Mouse (Mus musculus) telencephalon, adult 2 months (tissue): ENCODE results near the gene Disc1.

Experiments
- DNase-seq: peaks from one replicate; pipeline ENCODE4 v3.0.0-alpha.2; 2011; ENCODE audit warnings: low read depth, low spot score

Gene Disc1

GRCm38 (mm10) chr8:125268181-125268705 lies 214.2 kb downstream of the Disc1 start:
- no peak for DNase-seq

DNA sequence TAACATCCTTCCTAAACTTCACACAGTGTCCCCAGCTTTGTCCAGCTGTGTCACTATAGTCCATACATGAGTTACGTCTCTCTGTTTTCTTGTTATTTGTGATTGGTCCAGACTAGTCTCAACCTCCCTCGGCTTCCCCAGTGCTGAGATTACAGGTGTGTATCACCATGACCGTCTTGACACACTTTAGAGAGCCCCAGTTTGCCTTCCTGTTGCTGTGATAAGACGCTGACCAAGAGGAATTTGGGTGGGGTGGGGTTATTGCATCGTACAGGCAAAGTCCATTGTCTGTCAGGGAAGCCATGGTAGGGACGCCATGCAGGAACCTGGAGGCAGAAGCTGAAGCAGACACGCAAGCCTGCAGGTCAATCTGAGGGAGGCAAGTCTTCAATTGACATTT lies 216.3 kb downstream of the Disc1 start:
- DNase-seq: no peak

DNA sequence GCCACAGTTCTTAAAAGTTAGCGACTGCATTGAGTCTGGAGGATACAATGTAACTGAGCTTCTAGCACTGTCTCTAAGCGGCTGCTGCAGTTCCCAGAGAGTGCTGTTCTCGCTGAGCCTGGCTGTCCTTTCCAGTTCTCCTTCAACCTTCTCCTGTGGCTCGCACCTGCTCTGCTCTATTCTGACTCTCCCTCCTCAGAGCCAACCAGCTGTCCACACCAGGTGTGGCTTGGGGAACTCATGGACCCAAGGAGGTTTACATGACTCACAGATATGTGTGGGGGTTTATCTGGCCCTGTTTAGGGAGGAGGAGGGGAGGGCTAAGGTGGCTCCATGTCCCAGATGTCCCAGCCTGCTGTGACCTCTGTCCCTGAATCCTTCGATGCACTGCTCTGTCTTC lies 217.4 kb downstream of the Disc1 start:
- DNase-seq: no peak

DNA sequence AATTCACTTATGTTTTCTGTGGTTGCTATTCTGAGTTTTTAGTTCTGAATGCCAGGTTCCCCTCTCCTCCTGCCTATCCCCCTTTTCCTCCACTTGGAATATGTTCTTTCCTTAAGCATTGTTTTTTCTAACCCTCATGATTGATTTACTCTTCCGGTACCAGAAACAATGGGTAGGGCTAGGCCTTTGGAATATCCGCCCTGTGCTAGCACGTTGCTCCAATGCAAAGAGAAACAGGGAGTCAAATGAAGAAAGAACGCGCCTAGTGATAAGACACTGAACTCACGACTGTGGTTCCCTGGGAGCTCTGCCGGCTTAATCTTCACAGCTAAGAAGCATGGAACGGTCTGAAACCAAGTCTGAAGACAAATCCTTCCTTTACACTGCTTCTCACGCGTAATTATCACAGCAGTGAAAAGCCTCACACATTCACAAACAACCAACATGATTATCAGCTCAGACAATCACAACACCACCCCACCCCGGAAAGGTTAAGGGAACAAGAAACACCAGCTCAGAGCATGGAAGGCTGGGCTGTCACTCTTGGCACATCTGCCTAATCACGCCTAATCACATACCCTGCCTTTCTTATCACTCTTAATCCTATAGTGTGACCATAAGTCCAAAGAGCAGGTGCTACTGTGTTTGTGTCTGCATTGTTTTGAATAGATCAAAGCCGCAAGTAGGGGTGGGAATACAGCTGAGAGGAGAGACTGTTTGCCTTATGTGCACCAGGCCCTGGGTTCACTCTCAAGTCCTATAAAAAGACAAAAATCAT lies 218.3 kb downstream of the Disc1 start:
- no peak for DNase-seq

- no peak for DNase-seq
Observed at GRCm38 (mm10) chr8:125277071-125277682, 223.2 kb downstream of the Disc1 start.

DNA sequence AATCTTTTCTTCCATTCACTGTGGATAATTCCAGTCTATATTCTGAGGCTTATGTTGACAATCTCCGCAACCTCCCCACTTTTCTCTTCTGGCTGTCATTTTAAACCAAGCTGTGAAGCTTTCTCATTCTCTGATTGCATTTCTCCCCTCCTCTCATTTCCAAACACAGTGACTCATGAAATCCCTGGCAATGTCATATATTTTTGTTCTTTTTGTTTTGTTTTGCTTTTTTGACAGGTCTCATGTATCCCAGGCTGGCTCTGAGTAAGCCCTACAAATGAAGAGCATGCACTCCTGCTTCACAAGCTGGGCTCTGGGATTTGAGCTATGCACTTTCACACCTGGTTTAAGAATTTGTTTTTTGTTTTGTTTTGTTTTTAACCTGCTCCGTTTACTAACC lies 225.2 kb downstream of the Disc1 start:
- DNase-seq: no peak

- DNase-seq: no peak
Observed at GRCm38 (mm10) chr8:125279892-125280291, 225.9 kb downstream of the Disc1 start.

GRCm38 (mm10) chr8:125282531-125282930 lies 228.5 kb downstream of the Disc1 start:
- DNase-seq: no peak

GRCm38 (mm10) chr8:125283542-125283941 lies 229.5 kb downstream of the Disc1 start:
- DNase-seq: no peak

DNA sequence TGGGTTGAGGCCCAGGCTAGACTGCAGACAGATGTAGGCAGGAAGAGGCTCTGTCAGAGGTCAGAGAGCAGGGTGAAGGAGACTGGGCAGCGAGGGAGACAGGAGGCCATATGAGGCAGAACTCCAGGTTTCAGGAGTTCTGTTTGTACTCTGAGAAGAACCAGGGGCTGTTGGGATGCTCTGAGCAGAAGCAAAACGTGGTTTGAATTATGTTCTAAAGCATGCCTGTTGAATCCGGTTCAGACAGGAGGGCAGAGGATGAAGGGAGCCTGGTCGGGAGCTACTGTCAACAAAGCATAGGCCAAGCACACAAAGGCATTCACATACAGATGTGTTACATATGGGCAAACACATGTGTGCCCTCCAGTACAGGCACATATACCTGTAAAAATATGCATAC lies 230.9 kb downstream of the Disc1 start:
- DNase-seq: no peak

DNA sequence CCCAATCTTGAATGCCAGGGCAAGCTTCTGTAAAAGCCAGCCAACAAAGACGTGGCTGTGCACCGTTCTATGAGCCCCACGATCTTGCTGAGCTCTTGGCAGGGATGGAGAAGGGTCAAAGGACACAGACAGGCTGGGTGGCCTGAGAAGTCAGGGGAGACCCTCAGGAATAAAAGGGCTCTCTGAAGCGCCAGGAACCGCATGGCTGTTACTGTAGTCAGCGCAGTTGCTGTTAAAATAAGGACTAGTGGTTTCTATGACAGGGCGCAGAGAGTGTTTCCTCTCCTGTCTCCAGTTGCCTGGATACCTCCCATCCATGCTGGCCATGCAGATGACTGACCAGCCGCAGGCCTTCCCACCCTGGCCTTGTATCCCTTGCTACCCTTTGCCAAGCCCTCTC lies 231.4 kb downstream of the Disc1 start:
- no peak for DNase-seq

DNA sequence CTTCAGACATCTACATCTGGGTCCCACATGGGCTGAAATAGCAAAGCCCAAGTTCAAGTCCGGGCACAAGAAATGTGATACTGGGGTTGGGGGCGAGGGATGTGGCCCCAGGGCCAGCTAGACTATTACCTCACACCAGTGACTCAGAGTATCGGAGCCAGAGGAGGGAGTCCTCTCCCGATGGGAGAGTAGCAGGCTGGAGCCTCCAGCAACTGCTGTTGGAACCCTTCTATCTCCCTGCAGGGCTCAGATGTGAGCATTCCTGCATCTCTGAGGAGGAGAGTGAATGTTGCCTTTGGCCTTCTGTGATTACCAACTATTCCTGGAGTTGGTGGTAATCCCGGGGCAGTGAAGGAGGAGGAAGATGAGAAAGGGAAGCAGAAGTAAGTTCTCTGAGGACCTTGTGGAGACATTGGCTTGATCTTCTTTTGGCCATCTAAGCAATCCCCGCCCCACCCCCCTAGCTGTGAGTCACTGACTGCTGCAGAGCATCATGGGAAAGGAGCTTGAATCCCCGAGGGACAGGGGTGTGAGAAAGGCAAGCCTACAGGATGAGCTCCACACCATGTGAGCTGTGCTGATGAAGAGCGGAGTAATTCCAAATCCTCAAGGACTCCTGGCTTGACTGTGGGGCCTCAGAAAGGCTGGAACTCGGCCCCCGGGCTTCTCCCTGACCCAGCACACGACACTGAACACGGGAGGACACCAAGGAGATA lies 232.1 kb downstream of the Disc1 start:
- DNase-seq: no peak

DNA sequence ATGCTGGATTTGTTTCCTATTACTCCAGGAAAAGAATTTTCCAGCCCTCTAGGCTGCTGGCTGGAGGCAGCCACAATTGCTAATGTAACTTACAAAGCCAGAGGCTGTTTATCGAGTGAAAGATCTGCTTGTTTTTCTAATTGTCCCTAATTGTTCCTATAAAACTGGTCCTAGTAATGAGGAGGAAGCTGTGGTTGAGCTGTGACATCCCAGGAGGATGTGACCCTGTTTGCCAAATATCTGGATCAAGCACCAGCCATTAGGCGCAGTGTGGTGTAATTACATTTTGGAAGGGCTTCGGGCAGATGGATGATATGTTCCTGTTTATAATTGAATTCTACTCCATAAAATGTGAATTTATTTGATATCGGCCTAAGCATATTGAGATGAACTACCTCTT lies 233.3 kb downstream of the Disc1 start:
- DNase-seq: no peak

DNA sequence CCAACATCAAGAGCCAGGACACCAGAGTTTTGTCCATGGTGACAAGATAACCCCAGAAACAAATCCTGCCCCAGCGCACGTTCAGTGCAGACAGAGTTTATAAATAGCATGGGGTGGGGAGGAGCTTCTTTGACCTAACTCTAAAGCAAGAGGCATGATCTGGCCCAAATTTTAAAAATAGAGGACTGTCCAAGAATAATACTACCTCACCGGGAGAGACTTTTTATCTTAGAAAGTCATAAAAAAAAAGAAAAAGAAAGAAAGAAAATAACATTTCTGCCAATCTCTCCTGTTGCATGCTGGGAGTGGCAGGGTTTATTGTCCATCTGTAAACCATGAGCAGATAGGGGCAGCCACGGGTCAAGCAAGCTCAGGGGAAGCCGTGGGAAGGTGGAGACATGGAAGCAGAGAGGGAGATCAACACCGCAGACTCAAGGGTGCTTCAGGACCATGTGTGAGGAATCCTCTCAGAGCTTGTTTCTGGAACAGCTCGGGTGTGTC lies 233.9 kb downstream of the Disc1 start:
- DNase-seq: no peak

DNA sequence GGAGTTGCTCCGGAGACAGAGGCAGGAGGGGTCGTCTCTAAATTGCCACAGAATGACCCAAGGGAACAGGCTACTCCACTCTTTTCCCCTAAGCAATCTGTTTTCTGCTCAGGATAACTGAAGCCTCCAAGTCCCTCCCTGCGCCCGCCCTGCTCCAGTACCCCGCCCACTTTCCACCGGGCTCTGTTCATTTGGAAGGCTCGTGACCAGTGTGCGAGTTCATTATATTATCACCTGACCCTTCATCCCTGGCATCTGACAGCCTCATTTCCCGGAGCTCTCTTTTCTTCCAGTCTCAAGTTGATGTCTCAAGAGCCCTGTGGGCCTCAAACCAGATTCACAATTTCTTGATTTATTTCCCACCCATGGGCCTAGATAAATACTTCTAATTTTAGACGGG lies 237.5 kb downstream of the Disc1 start:
- DNase-seq: no peak

GRCm38 (mm10) chr8:125291932-125292717 lies 238.1 kb downstream of the Disc1 start:
- no peak for DNase-seq

- peak; percentile 89 for DNase-seq
Observed at GRCm38 (mm10) chr8:125292933-125293591, 239.1 kb downstream of the Disc1 start.

GRCm38 (mm10) chr8:125299248-125299647 lies 245.3 kb downstream of the Disc1 start:
- DNase-seq: no peak

DNA sequence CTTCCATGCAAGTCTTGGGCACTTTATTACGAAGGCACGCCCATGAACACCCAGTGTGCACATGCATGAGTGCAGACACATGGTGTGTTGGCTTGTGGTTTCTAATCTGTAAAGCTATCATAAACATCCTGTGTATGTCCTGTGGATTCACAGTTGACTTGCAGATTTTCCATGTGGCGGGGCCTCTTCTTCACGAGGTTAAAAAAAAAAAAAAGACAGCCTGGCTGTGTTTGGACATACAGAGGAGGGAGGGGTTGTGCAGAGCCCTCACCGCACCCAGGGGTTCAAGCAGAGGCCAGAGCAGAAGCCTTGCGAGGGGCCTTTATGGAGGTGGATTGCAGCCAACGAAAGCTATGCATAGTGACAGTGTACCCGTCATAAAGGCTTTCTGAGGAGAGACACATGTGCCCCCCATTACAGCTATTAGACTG lies 248.0 kb downstream of the Disc1 start:
- no peak for DNase-seq

DNA sequence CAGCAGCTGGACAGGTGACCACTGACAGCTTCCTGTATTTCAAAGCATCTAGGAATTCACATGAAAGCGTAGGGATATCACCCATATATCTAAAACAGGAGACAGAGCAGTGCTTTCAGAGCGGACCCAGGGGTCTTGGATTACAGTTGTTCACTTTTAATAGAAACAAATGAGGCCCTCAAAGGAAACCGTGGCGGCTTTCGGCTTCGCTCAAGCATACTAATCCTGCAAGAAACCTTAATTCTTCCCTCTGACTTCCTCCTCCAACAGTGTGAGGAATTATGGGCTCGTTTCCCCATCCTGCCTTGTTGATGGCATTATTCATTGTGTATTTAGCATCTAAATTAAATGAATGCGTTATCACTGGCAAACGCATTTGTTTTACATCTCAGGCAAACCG lies 252.7 kb downstream of the Disc1 start:
- DNase-seq: no peak

- no peak for DNase-seq
Observed at GRCm38 (mm10) chr8:125309985-125310384, 256.0 kb downstream of the Disc1 start.
